Comparison of ENCODE assay signal across 8 mouse cellular contexts in genomic region chr11:69096987-69097900, GRCm38 (mm10). TPM values are rescaled to one million over a fixed set of nuclear protein-coding genes. Genes with fewer than 3 reads are reported as not detected.
DNase-seq lines count a peak whose midpoint lies in the region; ATAC-seq and TF ChIP-seq lines count a peak whose summit lies in the region.

No protein-coding gene starts in this region.

- H3K36me3 ChIP-seq in heart, embryonic 11.5 days (ENCODE audit: control insufficient read depth, insufficient read depth, low read length) = peaks cover 7% of the 10 kb centered on the region; the same call in 1 of the 2 replicates
- H3K36me3 ChIP-seq in kidney, embryonic 16.5 days (ENCODE audit: insufficient read depth, low read length) = peaks cover 19% of the 10 kb centered on the region
- peaks cover 18% of the 10 kb centered on the region for H3K36me3 ChIP-seq in liver, adult 2 months (ENCODE audit: control insufficient read depth, insufficient read depth, low read length)

- peak overlapping the region; percentile 94 for H3K4me2 ChIP-seq in heart, embryonic 11.5 days
- peak overlapping the region; percentile 86 for H3K4me2 ChIP-seq in kidney, embryonic 16.5 days (replicated peaks; ENCODE audit: low read depth, low read length)

- peak overlapping the region; percentile 70 for H3K9ac ChIP-seq in heart, embryonic 11.5 days (ENCODE audit: low read depth, low read length)
- H3K9ac ChIP-seq in kidney, embryonic 16.5 days (replicated peaks; ENCODE audit: low read length) = peak overlapping the region; percentile 61
- peak overlapping the region; percentile 67 for H3K9ac ChIP-seq in liver, adult 2 months (ENCODE audit: low read depth, low read length)

- no peaks in the 10 kb centered on the region for H3K27me3 ChIP-seq in heart, embryonic 11.5 days (ENCODE audit: control insufficient read depth, insufficient read depth, low read length)
- no peaks in the 10 kb centered on the region for H3K27me3 ChIP-seq in kidney, embryonic 16.5 days (ENCODE audit: insufficient read depth, low read length)
- H3K27me3 ChIP-seq in liver, adult 2 months (ENCODE audit: control insufficient read depth, insufficient read depth, low read length) = no peaks in the 10 kb centered on the region

- 2% methylated on average over 29 of the region's 29 CpGs for WGBS in heart, embryonic 11.5 days (ENCODE audit: insufficient replicate concordance)
- WGBS in kidney, embryonic 16.5 days = 2% methylated on average over 29 of the region's 29 CpGs
- WGBS in liver, adult 2 months = 1% methylated on average over 29 of the region's 29 CpGs

- peak; percentile 54; the same call in 1 of the 2 replicates for TF ChIP-seq POLR2A in liver, adult 2 months (IDR thresholded peaks at IDR 0.05; ENCODE audit: extremely low read depth, insufficient read depth, low read length)

- DNase-seq in 3T3-L1 (ENCODE audit: low read depth, low spot score) = peak; percentile 98
- DNase-seq in adrenal gland, postnatal 4 days (ENCODE audit: low spot score in 2 of 2) = peak; percentile 95 to 96
- DNase-seq in liver, adult 2 months (ENCODE audit: extremely low read depth, low read depth, low spot score) = peak; percentile 87
- peak; percentile 96 to 97 for DNase-seq in spleen, postnatal 4 days (ENCODE audit: low spot score in 2 of 2)

- peaks cover 50% of the 10 kb centered on the region for H3K4me1 ChIP-seq in heart, embryonic 11.5 days (ENCODE audit: control insufficient read depth, insufficient read depth, low read length)
- peaks cover 50% of the 10 kb centered on the region for H3K4me1 ChIP-seq in kidney, embryonic 16.5 days (ENCODE audit: insufficient read depth, low read length)
- peaks cover 15% of the 10 kb centered on the region for H3K4me1 ChIP-seq in liver, adult 2 months (ENCODE audit: control insufficient read depth, insufficient read depth, low read length)

- H3K4me3 ChIP-seq in heart, embryonic 11.5 days (ENCODE audit: low read depth, low read length) = peak overlapping the region; percentile 44
- H3K4me3 ChIP-seq in kidney, embryonic 16.5 days (ENCODE audit: low read length) = peak overlapping the region; percentile 67
- H3K4me3 ChIP-seq in liver, adult 2 months (ENCODE audit: insufficient read depth, low read depth, low read length) = peak overlapping the region; percentile 39

- peak overlapping the region; percentile 96 for H3K27ac ChIP-seq in heart, embryonic 11.5 days (ENCODE audit: low read depth, low read length)
- peak overlapping the region; percentile 89 for H3K27ac ChIP-seq in kidney, embryonic 16.5 days (ENCODE audit: low read length)
- peak overlapping the region; percentile 98 for H3K27ac ChIP-seq in liver, adult 2 months (replicated peaks; ENCODE audit: insufficient read depth, low read depth, low read length)

- peak; percentile 62 for ATAC-seq in erythroblast, adult 5-6 weeks (replicated peaks; ENCODE audit: low FRiP score, poor library complexity, severe bottlenecking)
- peak; percentile 40 for ATAC-seq in heart, embryonic 11.5 days (replicated peaks; ENCODE audit: insufficient number of reproducible peaks, low FRiP score, low TSS enrichment)
- peak; percentile 53 for ATAC-seq in kidney, embryonic 16.5 days (ENCODE audit: low FRiP score, low TSS enrichment)
- ATAC-seq in monocyte, adult 5-6 weeks (replicated peaks; ENCODE audit: insufficient number of reproducible peaks, low FRiP score, low TSS enrichment, poor library complexity, severe bottlenecking) = peak; percentile 19

- TF ChIP-seq CTCF in liver, adult 2 months (IDR thresholded peaks at IDR 0.05; ENCODE audit: low read depth, low read length) = 0 out of 2 replicates have a peak, but pooled peaks have one; percentile 11

- H3K9me3 ChIP-seq in heart, embryonic 11.5 days (replicated peaks; ENCODE audit: control insufficient read depth, low read length) = no peaks in the 10 kb centered on the region
- H3K9me3 ChIP-seq in kidney, embryonic 16.5 days (ENCODE audit: low read length) = no peaks in the 10 kb centered on the region

- H3K79me2 ChIP-seq in liver, adult 2 months (ENCODE audit: control insufficient read depth, insufficient read depth, low read length) = peaks cover 13% of the 10 kb centered on the region; the same call in 1 of the 2 replicates

RNA-seq across cellular contexts. Expression of gene Per1, which starts 2.2 kb away (rescaled TPM):
- 100 to 1,000 TPM in 1 of 2 experiments, 10 to 100 TPM in 1; 99.4 to 130 TPM for total RNA-seq in adrenal gland, postnatal 4 days (2021)
- 2.3 and 3.1 TPM in 2 replicates for total RNA-seq in erythroblast, adult 5-6 weeks (2015; ENCODE audit: low replicate concordance)
- 1.7 and 1.9 TPM in 2 replicates for total RNA-seq in erythroblast, adult 5-6 weeks (2017; ENCODE audit: low replicate concordance)
- polyA plus RNA-seq in heart, embryonic 11.5 days (2014; fragmentation: Nextera tagmentation; extraction: Ambion mirVana) = 6.2 and 6.3 TPM in 2 replicates
- polyA plus RNA-seq in kidney, embryonic 16.5 days (2015; fragmentation: Nextera tagmentation; extraction: Ambion mirVana) = 11.4 and 15.6 TPM in 2 replicates
- 8.0 and 9.0 TPM in 2 replicates for total RNA-seq in liver, adult 2 months (2014; rRNA removed)
- polyA plus RNA-seq in liver, adult 2 months (2012; rRNA removed) = 4.6 and 6.9 TPM in 2 replicates
- total RNA-seq in monocyte, adult 5-6 weeks (2017) = 44.9 to 89.7 TPM (median 81.1 TPM) in 3 replicates

RNA-seq across cellular contexts. Expression of gene Vamp2, which starts 9.0 kb away (rescaled TPM):
- 100 to 1,000 TPM; 208 to 226 TPM for total RNA-seq in adrenal gland, postnatal 4 days (2021)
- total RNA-seq in erythroblast, adult 5-6 weeks (2015; ENCODE audit: low replicate concordance) = 50.3 and 58.7 TPM in 2 replicates
- 12.4 and 17.8 TPM in 2 replicates for total RNA-seq in erythroblast, adult 5-6 weeks (2017; ENCODE audit: low replicate concordance)
- 89.7 and 94.7 TPM in 2 replicates for polyA plus RNA-seq in heart, embryonic 11.5 days (2014; fragmentation: Nextera tagmentation; extraction: Ambion mirVana)
- polyA plus RNA-seq in kidney, embryonic 16.5 days (2015; fragmentation: Nextera tagmentation; extraction: Ambion mirVana) = 81.5 and 114 TPM in 2 replicates
- total RNA-seq in liver, adult 2 months (2014; rRNA removed) = 5.2 and 6.4 TPM in 2 replicates
- 21.7 and 36.9 TPM in 2 replicates for polyA plus RNA-seq in liver, adult 2 months (2012; rRNA removed)
- 13.1 to 89.9 TPM (median 23.6 TPM) in 3 replicates for total RNA-seq in monocyte, adult 5-6 weeks (2017)

RNA-seq across cellular contexts. Expression of gene Hes7, which starts 23.0 kb away (rescaled TPM):
- under 1 TPM; 0.51 to 0.59 TPM for total RNA-seq in adrenal gland, postnatal 4 days (2021)
- not detected in 2 replicates for total RNA-seq in erythroblast, adult 5-6 weeks (2015; ENCODE audit: low replicate concordance)
- total RNA-seq in erythroblast, adult 5-6 weeks (2017; ENCODE audit: low replicate concordance) = not detected in 2 replicates
- 0.35 and 0.64 TPM in 2 replicates for polyA plus RNA-seq in heart, embryonic 11.5 days (2014; fragmentation: Nextera tagmentation; extraction: Ambion mirVana)
- 0.39 and 0.51 TPM in 2 replicates for polyA plus RNA-seq in kidney, embryonic 16.5 days (2015; fragmentation: Nextera tagmentation; extraction: Ambion mirVana)
- total RNA-seq in liver, adult 2 months (2014; rRNA removed) = not detected in 2 replicates
- polyA plus RNA-seq in liver, adult 2 months (2012; rRNA removed) = 0.05 TPM in 1 of 2 replicates, not detected in the other
- 0.49 TPM in 1 of 3 replicates, not detected in the others for total RNA-seq in monocyte, adult 5-6 weeks (2017)

RNA-seq across cellular contexts. Expression of gene 9130213A22Rik, which starts 25.1 kb away (rescaled TPM):
- 1 to 10 TPM; 1.3 to 1.4 TPM for total RNA-seq in adrenal gland, postnatal 4 days (2021)
- total RNA-seq in erythroblast, adult 5-6 weeks (2015; ENCODE audit: low replicate concordance) = not detected in 2 replicates
- total RNA-seq in erythroblast, adult 5-6 weeks (2017; ENCODE audit: low replicate concordance) = not detected in 2 replicates
- 0.32 and 0.49 TPM in 2 replicates for polyA plus RNA-seq in heart, embryonic 11.5 days (2014; fragmentation: Nextera tagmentation; extraction: Ambion mirVana)
- polyA plus RNA-seq in kidney, embryonic 16.5 days (2015; fragmentation: Nextera tagmentation; extraction: Ambion mirVana) = 0.33 and 0.42 TPM in 2 replicates
- total RNA-seq in liver, adult 2 months (2014; rRNA removed) = 0.13 TPM in 1 of 2 replicates, not detected in the other
- polyA plus RNA-seq in liver, adult 2 months (2012; rRNA removed) = 0.05 and 0.10 TPM in 2 replicates
- total RNA-seq in monocyte, adult 5-6 weeks (2017) = not detected in 3 replicates

RNA-seq across cellular contexts. Expression of gene Tmem107, which starts 26.6 kb away (rescaled TPM):
- 10 to 100 TPM; 20.6 TPM for total RNA-seq in adrenal gland, postnatal 4 days (2021)
- 2.3 and 6.1 TPM in 2 replicates for total RNA-seq in erythroblast, adult 5-6 weeks (2015; ENCODE audit: low replicate concordance)
- total RNA-seq in erythroblast, adult 5-6 weeks (2017; ENCODE audit: low replicate concordance) = 2.9 and 3.9 TPM in 2 replicates
- 26.4 and 28.2 TPM in 2 replicates for polyA plus RNA-seq in heart, embryonic 11.5 days (2014; fragmentation: Nextera tagmentation; extraction: Ambion mirVana)
- polyA plus RNA-seq in kidney, embryonic 16.5 days (2015; fragmentation: Nextera tagmentation; extraction: Ambion mirVana) = 61.0 and 68.1 TPM in 2 replicates
- 1.8 and 2.2 TPM in 2 replicates for total RNA-seq in liver, adult 2 months (2014; rRNA removed)
- 3.3 and 4.7 TPM in 2 replicates for polyA plus RNA-seq in liver, adult 2 months (2012; rRNA removed)
- total RNA-seq in monocyte, adult 5-6 weeks (2017) = 1.1 TPM in 1 of 3 replicates, not detected in the others

Comparison
In these comparisons a context has a peak if more than half of its experiments do, and no peak if none do; other contexts are left out.
1. Peak in every context shown above with its lines: DNase-seq, ATAC-seq, H3K4me3 ChIP-seq and H3K27ac ChIP-seq.